Mouse (Mus musculus) kidney, postnatal 14 days (tissue): ENCODE measurements at regions not wholly inside any gene's neighbourhood (a gene's known extent, or its start where the extent isn't known, plus 50 kb on each side); places are given as distances from the start of the nearest gene placed in this dataset.
A peak's percentile ranks its signal among the peaks of the same experiment; 100 is the strongest.

ENCODE experiments used
- DNase-seq: peaks from one replicate; pipeline ENCODE4 v3.0.0; 2022; ENCODE audit warnings: mixed read lengths

DNA sequence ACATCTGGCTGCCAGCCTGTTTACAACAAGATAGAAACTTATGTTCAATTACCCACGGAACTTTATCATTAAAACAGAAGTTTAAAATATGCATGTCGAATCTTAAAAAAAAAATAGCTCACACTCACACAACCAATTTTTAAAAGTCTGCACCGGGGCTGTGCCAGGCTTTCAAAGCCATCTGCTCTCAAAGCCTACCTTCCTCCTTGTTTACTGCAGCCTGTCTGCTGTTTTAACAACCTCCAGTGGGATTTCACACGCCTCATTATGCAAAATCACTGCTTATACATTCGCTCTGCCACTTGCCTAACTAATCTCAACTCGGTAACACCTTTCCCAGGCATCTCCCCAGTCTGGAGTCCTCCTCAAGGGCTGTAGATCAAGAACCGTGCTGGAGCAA is 292.6 kb upstream of the Castor2 start:
- no peak for DNase-seq

DNA sequence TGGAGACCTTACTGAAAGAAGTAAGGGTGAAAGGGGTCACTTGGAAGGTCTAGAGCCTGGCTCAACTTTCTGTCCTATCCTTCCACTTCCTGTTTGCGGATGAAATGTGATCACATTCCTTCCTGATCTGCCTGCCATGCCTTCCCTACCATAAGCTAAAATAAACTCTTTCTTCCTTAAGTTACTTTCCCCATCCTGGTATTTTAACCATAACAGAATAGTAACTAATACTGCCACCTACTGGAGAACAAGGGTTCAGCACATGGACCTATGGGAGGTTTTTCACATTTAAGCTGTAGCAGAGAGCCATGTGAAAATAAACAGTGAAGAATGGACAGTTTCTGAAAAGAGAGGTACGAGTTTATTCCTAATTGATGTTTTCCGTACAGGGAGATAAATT is 297.5 kb upstream of the Castor2 start:
- DNase-seq = no peak

DNA sequence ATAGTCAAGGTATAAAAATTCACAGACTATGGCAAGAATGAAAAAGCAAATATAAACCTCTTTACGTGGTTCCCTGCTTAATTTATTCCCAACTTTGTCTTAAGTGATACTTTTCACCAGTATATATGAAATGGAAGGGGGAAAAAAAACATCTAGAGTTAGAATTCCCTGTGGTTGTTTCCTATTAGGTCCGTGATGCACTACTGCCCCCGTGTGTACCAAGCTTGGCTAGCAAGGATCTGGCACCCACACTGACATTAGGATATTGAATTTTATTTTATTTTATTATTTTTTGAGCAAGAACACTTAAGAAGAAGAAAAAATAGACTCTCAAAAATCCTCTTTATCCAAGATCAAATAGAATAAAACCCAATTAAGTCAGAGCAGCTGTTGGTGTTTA is 303.9 kb upstream of the Castor2 start:
- DNase-seq = peak; percentile 23

DNA sequence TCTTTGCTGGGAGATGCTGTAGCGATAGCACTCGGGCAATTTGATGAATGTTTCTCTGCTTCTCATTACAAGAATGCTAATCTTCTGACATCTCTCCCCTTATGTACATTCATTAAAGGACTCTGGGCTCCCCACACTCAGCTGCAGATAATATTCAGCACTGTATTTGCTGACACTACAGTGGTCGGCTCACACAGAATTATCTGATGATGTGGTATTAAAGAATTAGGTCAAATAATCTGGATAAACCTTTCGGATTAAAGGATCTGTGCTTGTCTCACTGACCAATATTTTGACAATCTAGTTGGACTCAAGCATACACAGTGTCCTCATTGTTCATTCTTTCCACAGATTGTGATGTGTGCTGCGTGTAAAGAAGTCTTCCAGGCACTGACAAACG is 308.8 kb upstream of the Castor2 start:
- DNase-seq = no peak

DNA sequence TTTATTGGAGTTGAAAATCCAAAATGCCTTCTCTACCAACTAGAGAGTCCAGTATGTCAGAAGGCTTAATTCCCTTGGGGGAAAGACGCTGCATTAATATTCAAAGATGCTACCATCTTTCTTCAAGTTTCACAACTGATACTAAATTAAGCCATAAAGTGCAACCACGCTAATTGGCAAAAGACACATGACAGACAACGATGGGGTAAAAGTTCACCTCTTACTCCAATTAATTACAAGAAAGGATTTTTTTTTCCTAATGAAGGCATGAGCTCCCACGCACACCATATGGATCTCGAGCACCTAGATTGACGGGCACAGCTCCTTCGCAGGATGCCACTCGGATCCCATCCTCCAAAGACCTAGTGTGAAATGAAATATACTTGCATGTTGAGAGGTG is 311.5 kb upstream of the Castor2 start:
- DNase-seq = no peak

DNA sequence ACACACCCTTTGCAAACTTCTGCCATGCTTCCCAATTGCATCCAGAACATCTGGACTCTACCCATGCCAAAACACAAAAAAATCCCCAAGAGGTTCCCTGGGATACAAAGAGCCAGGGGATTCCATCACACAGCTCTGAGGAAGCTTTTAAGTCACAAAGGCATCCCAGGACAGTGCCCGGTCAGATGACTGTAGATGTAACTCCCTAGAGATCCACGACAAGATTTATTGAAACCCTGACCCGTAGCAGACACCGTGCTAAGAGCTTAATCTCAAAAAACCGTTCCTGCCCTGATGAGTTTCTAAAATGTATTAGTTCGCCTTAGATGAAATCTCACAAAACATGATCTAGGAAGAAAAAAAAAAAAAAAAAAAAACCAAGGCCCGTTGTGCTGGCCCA is 312.0 kb upstream of the Castor2 start:
- no peak for DNase-seq

DNA sequence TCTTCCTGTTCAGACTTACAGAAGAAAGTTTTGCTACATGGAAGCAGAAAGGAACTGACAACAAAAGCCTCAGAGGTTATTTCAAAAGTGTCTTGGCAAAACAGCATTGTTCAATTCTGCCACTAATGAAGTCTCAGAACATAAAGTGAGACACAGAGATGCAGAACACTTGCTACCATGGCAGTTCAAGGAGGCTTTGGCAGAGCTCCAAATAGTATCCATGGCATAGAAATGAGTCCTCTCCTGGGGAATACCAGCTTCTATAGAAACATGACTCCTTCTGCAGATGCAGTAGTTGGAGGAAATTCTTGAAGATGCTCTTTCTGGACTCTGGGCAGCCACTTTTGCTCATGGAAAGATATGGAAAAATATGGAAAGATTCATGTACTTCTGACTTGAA is 322.9 kb upstream of the Castor2 start:
- DNase-seq = no peak

DNA sequence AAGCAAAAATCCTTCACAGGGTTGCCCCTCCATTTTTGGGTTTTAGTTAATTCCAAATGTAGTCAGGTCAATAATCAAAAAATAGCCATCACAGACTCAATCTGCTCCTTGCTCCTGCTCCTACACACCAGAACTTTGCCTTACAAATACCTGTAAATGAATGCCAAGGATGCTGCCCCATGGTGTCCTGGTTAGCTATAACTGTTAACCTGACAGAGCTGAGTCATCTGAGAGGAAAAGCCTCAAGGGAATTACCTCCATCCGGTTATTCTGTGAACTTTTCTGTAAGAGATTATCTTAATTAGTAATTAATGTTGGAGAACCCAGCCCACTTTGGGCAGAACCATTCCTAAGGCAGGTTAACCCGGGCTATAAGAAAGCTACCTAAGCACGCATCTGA is 325.4 kb upstream of the Castor2 start:
- no peak for DNase-seq

DNA sequence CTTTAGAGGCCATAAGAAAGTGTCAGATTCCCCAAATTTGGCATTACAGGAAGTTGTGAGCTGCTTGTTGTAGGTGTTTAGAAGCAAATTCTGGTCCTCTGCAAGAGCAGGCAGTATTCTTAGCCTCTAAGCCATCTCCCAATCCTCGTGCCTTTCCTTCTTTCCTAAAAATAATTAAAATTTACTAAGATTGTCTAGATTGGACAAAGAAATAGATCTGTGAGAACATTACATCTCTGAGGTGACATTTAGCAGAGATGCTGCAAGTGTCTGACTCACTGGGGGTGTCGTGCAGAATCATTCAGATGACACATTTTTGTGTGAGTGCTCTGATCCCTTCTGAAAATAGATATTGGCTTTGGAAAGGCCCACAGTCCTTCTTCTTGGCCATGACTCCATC is 330.7 kb upstream of the Castor2 start:
- DNase-seq = no peak

DNA sequence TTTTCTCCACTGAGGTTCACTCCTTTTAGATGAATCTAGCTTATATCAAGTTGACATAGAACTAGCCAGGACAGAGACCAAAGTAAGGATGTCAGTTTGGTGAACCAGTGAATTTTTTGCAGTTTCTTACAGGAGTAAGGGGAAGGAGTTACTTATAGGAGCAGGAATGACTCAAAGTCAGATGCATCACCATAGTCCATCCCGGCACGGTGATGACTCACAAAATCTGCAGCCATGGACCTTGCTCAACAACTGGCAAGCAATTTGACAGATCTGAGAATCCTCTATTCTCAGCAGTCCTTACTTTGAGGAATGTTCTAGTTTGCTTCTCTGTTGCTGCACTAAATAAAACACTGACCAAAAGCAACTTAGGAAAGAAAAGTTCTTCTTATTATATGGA is 341.7 kb upstream of the Castor2 start:
- DNase-seq = no peak

DNA sequence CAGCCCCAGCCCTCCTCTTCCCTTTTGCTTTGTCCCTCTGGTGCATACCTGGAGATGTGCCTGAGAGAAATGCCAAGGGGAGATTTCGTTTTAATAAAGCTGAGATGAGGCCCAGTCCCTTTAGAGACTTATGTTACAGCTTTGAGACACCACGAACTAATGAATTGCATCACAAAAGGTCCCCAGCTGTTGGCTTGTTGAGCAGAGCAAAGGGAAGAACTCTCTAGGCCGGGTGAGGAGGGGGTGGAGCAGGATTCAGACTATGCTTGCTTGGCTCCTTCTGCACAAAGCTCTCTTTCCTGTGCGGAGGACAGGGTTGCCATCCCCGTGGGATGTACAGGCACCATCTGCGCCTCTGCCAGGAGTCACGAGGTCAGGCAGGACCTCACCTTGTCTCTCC is 345.3 kb upstream of the Castor2 start:
- DNase-seq = no peak

DNA sequence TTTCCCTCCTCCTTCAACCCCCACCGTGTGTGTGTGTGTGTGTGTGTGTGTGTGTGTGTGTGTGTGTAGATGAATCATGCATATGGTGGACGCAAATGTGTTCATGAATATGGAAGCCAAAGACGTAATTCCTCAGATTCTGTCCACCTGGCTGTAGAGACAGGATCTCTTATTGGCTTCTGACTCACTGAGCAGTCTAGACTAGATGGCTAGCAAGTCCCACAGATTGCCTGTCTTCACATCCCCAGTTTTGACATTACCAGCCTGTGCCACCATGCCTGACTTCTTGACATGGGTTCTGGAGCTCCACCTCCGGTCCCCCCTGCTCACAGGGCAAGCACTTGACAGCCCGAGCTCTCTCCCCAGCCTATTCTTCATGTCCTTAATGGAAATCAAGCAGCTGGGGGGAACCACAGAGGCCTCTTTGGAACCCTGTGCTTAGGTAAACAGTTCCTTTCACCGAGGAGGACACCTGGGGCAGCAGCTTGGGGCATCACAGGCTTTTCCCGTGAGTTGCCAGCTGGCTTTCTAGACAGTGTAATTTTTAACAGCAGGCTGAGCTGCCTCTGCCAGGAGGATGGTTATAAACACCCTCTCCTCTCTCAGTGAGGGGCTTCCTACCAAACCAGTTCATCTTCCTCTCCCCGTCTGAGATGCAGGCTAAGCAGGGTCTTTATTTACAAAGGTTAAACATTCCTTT is 345.9 kb upstream of the Castor2 start:
- DNase-seq = no peak

DNA sequence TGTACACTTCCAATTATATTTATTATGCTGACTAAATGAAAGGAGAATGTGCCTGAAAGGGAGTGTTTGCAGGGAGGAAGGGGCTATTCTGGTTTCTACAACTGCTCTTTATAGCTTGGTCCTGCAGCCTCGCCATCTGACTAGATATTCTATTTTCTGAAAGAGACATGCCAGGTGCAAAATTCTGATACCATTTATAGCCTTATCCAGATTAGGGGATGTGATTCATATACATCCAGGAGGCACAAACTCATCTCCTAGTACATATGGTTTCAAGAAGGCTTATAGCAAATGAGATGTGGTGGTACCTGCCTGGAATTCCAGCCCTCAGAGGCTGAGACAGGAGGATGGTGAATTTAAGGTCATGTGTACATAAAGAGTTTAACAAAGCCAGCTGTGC is 352.6 kb upstream of the Castor2 start:
- no peak for DNase-seq

DNA sequence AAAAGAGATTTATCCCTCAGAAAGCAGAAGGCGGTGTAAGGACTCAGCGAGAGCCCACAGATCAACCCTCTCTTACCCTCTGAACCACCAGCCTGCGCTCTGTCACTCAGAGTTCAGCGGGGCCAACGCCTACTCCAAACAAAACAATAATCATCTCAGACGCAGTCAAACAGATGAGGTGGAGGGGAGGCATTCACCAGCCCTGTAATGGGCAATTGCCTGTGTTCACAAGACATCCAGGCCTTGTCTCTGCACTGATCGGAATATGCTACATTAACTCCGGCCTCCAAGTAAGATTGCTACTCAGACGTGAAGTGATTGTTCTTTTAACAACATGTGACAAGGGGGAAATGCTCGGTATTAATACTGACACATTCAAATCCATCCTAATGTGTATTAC is 353.1 kb upstream of the Castor2 start:
- no peak for DNase-seq

DNA sequence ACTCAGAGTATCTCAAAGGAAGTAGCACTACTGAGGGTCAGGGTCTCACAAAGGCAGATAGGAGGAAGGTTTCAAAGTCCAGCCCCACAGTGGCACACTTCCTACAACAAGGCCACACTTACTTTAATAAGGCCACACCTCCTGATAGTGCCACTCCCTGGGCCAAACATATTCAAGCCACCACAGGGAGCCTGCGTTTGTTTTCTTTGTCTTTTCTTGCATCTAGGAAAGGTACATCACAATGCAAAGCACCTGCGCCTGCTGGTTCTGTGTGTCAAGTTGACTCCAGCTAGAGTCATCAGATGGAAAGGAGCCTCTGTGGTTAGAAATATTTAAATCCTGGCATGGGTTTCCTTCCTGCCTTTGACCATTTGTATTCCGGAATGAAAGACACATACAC is 355.4 kb upstream of the Castor2 start:
- DNase-seq = no peak

DNA sequence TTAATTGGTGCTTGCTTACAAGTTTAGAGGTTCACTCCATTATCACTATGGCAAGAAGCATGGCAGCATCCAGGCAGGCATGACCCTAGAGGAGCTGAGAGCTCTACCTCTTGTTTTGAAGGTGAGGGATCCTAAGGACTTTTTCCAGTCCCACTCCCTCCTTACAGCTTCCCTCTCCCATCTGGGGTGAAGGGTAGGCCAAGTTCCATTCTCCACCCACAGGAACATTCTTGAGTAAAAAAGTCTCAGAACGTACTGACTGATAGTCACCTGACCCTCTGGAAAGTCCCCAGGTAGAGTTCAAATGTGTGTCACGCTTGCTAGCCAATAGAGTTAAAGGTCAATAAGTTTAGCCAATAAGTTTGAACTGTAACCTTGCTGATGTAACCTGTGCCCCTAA is 355.9 kb upstream of the Castor2 start:
- DNase-seq = no peak

DNA sequence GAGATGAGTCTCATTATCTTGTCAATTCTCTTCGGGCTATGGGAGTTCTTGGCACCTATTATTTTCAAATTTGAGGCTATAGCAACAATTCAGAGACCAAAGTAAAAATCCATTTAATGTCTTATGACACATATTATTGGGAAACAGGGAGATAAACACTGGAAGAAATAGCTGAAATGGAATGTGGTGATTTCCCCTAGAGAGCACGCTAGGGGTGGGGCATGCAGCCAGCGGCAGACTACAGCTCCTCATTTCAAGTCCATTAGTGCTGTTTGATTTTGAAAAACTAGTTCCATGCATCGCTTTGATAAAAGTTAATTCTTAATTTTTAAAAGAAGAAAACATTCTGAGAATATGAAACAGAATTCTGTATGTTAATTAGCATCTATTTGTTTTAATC is 367.6 kb upstream of the Castor2 start:
- DNase-seq = no peak

DNA sequence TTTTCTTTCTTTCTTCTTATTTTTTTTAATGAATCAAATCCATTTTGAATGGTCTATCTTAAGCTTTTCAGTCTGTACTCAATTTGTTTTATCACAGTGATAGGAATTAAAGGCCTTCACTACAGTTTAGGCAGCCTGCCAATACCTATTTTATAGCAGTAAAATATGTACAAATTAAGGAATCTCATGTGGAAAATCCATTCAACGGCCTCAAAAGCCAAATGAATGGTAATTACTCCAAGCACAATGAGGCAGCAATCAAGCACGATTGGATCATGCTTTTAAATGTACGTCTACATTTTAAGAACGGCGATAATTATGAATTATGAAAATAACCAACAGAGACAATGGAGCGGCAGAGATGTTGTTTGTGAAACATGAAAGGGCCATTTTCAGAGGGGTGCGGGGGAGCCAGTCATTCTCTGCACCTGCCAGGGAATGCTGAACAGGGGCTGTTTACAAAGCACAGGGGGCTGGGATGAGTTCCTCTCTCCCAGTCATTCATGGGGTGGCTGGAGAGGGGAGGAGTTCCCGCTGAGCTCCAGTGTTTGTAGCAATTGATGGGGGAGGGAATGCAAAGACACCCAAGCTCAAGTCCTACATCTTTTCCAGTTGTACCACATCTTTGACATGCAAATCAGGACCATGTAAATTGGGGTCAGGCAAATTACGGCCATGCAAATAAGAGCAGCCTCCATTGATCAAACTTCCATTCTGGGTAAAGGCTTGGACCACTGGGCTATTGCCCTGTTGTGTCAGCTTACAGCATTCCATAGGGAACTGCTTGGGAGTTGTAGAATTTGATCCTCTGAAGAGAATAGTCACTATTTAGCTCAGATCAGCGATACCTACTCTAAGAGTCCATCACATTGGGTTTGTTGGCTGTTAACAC is 381.1 kb upstream of the Castor2 start:
- no peak for DNase-seq

DNA sequence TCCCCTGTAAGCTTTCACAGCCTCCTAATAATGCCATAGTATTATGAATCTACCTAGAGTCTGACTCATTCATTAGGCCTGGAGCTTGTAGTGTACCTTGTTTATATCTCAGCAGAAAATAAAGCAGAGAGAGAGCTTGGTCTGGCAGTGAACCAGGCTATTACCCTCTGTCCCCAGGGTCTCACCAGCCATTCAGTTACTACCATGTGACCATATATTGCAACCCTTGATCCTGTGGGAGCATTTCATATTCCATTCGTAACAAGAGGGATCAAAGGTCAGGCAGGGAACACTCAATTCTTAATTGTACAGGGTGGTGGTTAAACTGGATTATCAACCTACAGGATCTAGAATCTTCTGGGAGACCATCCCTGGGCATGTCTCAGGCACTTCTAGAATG is 383.7 kb upstream of the Castor2 start:
- no peak for DNase-seq

DNA sequence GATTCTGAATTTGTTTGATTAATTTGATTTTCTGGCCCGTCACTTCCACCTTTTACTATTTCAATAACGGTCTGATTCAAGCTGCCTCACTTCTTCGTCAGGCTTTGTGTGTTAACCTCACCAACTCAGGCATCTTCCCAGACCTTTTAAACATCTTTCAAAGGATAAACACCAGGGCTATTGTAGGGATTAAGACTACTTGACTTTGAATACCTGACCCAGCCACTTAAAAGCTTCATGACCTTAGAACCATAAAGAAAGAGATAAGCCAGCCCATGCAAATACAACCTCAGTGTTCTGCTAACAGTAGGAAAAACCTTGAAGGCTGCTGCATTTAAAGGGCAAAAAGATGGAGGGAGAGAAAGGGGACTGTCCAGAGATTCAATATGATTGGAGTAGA is 386.9 kb upstream of the Castor2 start:
- DNase-seq = no peak

DNA sequence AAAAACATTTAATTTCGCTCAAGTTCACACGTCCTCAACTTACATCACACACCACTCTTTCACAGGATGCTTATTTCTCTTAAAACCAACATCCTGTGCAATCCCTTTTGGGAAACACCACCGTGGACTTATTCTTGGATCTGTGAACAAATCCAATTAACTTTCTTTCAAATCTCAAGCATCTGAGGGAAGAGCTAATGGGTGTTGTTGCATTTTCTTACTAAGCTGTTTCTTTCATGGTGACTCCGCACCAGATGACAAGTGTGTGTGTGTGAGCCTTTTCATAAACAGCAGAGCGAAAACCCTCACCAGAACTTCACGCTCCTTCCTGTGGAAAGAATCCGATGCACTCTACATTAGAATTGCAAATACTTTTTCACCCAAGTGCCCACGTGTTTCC is 390.6 kb upstream of the Castor2 start:
- DNase-seq = no peak

DNA sequence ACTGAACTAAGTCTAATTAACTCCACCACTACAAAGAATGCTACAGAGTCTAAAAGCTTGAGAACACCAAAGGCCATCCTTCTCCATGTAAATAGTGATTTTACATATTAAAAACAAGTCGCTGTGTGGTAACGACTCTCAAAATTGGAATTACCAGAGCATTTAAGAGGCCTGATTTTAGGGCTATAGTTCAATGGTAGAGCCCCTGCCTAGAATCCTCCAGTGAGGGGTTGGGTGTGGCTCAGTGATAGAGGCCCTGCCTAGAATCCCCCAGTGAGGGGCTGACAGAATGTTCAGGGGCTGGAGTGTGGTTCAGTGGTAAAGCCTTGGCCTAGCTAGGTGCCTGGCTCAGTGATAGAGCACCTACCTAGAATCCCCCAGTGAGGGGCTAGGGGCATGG is 413.3 kb upstream of the Castor2 start:
- no peak for DNase-seq

DNA sequence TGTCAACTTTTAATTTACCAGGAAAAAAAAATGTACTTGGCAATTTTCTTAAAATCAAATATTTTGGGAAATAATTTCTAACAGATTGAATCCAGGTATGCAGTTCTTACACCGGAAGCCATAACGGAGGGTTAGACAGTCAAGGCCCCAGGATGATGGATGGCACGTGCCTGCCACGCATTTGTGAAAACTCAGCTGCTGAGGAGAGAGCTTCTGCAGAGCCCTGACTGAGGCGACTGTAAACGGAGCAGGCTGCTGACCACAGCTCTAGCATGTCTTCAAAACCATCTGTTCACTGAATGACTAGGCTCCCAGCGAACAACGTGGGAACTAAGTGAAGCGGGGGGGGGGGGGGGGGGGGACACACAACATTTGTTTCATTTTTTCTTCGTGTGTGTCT is 416.5 kb upstream of the Castor2 start:
- no peak for DNase-seq

DNA sequence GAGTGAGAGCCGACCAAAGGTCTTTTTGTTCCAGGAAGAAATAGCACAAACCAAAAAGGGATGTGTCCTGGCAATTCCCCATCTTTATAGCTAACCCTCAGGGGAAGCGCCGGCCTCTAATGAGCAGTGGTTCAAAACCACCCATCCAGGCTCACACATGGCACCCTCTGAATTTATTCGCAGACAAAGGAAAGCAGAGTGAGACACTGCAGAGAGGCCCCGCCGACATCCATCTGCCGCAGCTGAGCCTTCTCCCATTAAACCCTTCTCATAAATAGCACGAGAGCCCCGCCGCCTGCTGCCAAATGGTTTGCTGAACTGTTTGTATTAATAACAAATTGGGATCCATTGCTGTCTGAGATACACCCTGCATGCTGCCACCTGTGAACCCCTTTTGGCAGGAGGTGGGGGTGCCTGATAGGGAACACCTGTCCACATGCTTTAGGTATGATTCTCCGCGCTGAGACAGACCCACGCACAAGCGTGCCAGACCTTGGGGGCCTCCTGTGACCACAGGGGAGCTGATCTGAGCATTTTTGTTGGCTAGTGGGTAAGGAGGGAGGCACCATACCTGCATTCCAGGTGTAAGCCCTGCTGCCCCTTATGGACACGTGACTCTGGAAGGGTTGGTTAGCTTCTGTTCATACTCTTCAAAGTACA is 422.6 kb upstream of the Castor2 start:
- DNase-seq = no peak
